In the genomic region with DNA sequence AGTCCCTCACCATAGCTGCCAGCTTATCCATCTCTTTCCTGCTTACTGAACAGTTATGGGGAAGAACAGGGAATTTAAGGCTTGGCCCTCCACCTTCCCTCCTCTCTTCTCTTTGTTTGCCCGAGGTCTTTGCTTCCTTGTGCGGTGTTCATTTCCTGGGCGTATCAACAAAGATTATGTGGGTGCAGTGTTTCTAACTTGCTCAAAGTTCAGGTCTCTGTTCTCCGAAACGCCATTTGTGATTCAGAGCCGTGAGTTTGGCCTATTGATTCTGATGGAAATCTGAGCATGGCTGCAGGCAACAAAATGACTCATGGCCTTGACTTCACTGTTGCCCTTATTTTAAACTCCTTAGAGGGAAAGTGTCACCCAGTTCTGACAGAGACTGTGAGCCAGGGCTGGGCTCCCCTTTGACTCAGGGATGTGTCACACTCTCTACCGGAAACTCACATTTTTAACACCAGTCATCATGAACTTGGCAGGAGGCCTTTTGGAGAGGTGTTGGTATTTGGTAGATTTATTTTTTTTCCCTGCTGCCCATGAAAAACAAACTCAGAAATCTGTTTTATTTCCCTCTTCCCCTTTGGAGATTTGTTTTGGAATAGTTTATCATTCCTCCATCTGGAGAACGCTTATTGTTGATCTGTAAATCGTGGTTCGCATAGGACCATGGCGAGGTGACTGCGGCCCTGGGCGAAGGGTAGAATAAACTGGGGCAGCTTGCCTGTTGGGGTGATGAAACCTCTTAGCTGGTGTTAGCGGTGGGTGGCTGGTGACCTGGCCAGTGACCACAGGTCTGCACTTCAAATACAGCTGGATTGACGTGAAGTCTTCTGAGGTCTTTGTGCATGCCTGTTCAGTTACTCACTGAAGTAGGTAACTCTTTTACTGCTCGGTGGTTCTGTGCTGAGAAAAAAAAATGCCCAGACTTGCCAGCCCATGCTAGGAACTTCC, we compare ENCODE assay signal across 11 mouse cellular contexts.
DNase-seq lines count a peak whose midpoint lies in the region; ATAC-seq and TF ChIP-seq lines count a peak whose summit lies in the region.
"Had no signal": no experiment of that assay in that cellular context is flagged by ENCODE, and none has a peak within 500 bp of the region (broad histone marks: within the 10 kb centered on the region; RNA-seq: fewer than 3 reads in every experiment).

No protein-coding gene starts in this region.

- peak; percentile 45 to 58 for DNase-seq in heart, adult 9 months (ENCODE audit: low spot score in 2 of 2)
- DNase-seq in heart, adult 8-10 months (ENCODE audit: low spot score), result no peak
- DNase-seq in NIH3T3 (ENCODE audit: low read depth), result peak; percentile 82
- DNase-seq in heart, postnatal 4 days, result peak; percentile 17
- DNase-seq in lung, postnatal 10 days, result peak; percentile 63
- DNase-seq in liver, embryonic 11.5 days (ENCODE audit: low spot score), result no peak
- DNase-seq in cerebellum, adult 18-20 months, result no peak
- no peak for DNase-seq in thymus, adult 2 months
- DNase-seq: retina, postnatal 1 day had no signal

- no peak overlapping the region for H3K4me3 ChIP-seq in liver, embryonic 11.5 days (ENCODE audit: low read depth, low read length)
- H3K4me3 ChIP-seq in thymus, adult 2 months (ENCODE audit: control insufficient read depth, insufficient read depth, low read length), result no peak overlapping the region
- H3K4me3 ChIP-seq: liver, embryonic 15.5 days had no signal

- no peaks in the 10 kb centered on the region for H3K36me3 ChIP-seq in liver, embryonic 11.5 days (ENCODE audit: control insufficient read depth, insufficient read depth, low read length)
- no peaks in the 10 kb centered on the region for H3K36me3 ChIP-seq in thymus, adult 2 months (ENCODE audit: control insufficient read depth, insufficient read depth, low read length)
- H3K36me3 ChIP-seq: liver, embryonic 15.5 days had no signal

- no peak overlapping the region for H3K9ac ChIP-seq in liver, embryonic 11.5 days (ENCODE audit: low read depth, low read length)
- H3K9ac ChIP-seq: liver, embryonic 15.5 days had no signal

- H3K4me1 ChIP-seq in liver, embryonic 11.5 days (replicated peaks; ENCODE audit: control insufficient read depth, insufficient read depth, low read length), result no peaks in the 10 kb centered on the region
- no peaks in the 10 kb centered on the region for H3K4me1 ChIP-seq in thymus, adult 2 months (replicated peaks; ENCODE audit: control insufficient read depth, insufficient read depth, low read length)
- H3K4me1 ChIP-seq: liver, embryonic 15.5 days had no signal

- no peak overlapping the region for H3K4me2 ChIP-seq in liver, embryonic 11.5 days
- H3K4me2 ChIP-seq: liver, embryonic 15.5 days had no signal

- no peaks in the 10 kb centered on the region for H3K9me3 ChIP-seq in liver, embryonic 11.5 days (ENCODE audit: control insufficient read depth, low read length)
- H3K9me3 ChIP-seq: liver, embryonic 15.5 days had no signal

- no peaks in the 10 kb centered on the region for H3K27me3 ChIP-seq in liver, embryonic 11.5 days (replicated peaks; ENCODE audit: control insufficient read depth, insufficient read depth, low read length)
- H3K27me3 ChIP-seq in thymus, adult 2 months (ENCODE audit: control insufficient read depth, insufficient read depth, low read length), result no peaks in the 10 kb centered on the region
- H3K27me3 ChIP-seq: liver, embryonic 15.5 days had no signal

- no peak overlapping the region for H3K27ac ChIP-seq in liver, embryonic 11.5 days (ENCODE audit: low read depth, low read length)
- H3K27ac ChIP-seq in thymus, adult 2 months (ENCODE audit: control insufficient read depth, insufficient read depth, low read length), result no peak overlapping the region
- H3K27ac ChIP-seq: liver, embryonic 15.5 days had no signal

- TF ChIP-seq POLR2A in thymus, adult 2 months (IDR thresholded peaks at IDR 0.05; ENCODE audit: control insufficient read depth, extremely low read depth, insufficient read depth, low read length, poor library complexity), result no peak

- TF ChIP-seq CTCF in thymus, adult 2 months (IDR thresholded peaks at IDR 0.05; ENCODE audit: borderline replicate concordance, control insufficient read depth, extremely low read depth, insufficient read depth, low read length, poor library complexity), result no peak

- no peak for ATAC-seq in liver, embryonic 11.5 days (replicated peaks; ENCODE audit: low FRiP score)
- ATAC-seq: forebrain, embryonic 16.5 days had no signal

- 87% methylated on average over 16 of the region's 16 CpGs for WGBS in liver, embryonic 11.5 days
- 95% methylated on average over 16 of the region's 16 CpGs for WGBS in thymus, adult 2 months

Comparison
In these comparisons a context has a peak if more than half of its experiments do, and no peak if none do; other contexts are left out.
1. DNase-seq: peak in heart, adult 9 months (2 of 2), NIH3T3 (single experiment), heart, postnatal 4 days (single experiment) and lung, postnatal 10 days (single experiment); none in heart, adult 8-10 months (single experiment), liver, embryonic 11.5 days (single experiment), cerebellum, adult 18-20 months (0 of 2) and thymus, adult 2 months (single experiment).